Mouse (Mus musculus) c-Kit-positive CD71-positive TER-119-negative erythroid progenitor cells, embryonic 14.5 days (primary cell): Measurements from ENCODE around the gene Hes2.

Source experiments
- DNase-seq: peaks from one replicate; pipeline ENCODE4 v3.0.0-alpha.2; 2013; ENCODE audit warnings: low read depth

The Hes2 gene

DNA sequence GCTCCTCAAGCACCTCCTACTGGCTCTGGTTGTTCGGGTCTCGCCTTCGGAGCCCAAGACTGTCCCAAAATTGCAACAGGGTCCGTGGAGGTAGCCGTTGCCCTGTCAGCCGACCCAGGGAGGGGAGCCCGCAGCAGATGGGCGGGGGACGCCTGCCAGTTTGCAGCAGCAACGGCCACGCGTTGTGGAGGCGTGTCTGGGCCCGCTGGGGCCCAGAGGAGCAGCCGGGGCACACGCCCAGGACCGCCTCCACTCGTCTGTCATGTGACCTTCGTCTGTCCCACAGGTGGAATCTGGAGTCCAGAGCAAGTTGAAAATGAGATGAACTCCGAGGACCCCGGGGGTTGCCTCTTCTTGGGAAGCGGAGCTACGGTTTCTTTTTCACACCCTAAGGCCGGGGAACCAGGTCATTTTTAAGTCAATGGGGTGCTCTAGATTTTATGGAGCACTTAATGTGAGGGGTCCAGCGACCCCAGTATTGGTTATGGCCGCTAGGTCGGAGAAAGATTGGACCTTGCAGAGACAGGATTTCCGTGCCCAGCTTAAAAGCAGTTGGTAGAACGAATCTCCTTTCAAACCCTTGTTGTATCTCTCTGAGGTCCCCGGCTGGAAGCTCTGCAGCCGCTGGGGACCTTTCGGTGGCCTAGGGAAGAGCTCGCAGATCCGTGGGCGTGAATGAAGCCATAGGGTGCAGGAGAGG, at the start of gene Hes2:
Hes2 (plus strand) TSS at position 283 of the 700 bp plus-strand sequence.
- no peak for DNase-seq

DNA sequence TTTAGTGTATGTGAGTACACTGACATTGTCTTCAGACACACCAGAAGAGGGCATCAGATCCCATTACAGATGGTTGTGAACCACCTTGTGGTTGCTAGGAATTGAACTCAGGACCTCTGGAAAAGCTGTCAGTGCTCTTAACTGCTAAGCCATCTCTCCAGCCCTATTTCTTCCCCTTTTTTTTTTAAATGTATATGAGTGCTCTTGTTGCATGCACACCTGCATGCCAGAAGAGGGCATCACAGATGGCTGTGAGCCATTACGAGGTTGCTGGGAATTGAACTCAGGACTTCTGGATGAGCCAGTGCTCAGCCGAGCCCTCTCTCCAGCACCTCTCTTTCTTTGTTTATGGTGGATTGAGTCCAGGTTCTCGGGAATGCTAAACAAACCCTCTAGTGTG, 49.2 kb upstream of the Hes2 start:
- no peak for DNase-seq

DNA sequence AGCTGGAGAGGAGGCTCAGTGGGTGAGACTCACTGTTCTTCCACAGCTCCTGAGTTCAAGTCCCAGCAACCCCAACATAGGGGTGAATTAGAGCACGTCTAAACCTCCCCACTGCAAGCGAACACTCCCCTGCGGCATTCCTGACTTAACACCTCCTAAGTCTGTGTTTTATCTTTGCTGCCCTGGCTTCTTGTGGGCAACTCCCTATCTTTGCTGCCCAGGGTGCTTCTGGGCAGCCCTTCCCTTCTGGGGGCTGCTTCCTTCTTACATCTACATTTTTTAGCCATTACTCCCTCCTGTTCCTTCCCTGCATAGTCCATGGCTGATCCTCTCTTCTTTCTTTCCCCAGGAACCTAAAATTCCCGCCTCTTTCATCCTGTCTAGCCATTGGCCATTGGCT, 48.0 kb upstream of the Hes2 start:
- no peak for DNase-seq

DNA sequence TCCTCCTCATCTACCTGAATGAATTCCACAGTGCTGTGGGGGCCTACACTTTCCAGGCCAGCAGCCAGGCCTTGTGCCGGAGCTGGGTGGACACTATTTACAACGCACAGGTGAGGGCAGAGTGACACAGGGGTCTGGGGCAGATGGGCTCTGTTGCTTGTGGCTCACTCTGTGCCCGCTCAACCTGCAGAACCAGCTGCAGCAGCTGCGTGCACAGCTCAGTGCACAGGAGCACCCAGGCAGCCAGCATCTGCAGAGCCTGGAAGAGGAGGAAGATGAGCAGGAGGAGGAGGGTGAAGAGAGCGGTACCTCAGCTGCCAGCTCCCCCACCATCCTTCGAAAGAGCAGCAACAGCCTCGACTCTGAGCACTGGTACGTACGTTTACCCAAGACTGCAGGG, 46.3 kb upstream of the Hes2 start:
- no peak for DNase-seq

DNA sequence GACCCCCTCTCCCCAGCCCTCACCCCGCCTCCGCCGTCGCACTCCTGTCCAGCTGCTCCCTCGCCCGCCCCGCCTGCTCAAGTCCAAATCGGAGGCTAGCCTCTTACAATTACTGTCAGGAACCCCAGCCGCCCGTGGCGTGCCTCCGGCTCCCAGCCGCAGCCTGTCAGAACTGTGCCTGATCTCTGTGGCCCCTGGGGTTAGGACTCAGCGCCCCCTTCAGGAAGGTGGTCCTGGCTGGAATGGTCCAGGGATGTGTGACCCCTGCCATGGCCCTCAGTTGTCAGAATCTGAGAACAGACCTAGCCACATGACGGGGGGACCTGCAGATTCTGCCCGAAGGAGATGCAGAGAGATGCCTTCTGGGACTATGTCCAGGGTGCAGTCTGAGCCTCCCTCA, 44.6 kb upstream of the Hes2 start:
- no peak for DNase-seq

DNA sequence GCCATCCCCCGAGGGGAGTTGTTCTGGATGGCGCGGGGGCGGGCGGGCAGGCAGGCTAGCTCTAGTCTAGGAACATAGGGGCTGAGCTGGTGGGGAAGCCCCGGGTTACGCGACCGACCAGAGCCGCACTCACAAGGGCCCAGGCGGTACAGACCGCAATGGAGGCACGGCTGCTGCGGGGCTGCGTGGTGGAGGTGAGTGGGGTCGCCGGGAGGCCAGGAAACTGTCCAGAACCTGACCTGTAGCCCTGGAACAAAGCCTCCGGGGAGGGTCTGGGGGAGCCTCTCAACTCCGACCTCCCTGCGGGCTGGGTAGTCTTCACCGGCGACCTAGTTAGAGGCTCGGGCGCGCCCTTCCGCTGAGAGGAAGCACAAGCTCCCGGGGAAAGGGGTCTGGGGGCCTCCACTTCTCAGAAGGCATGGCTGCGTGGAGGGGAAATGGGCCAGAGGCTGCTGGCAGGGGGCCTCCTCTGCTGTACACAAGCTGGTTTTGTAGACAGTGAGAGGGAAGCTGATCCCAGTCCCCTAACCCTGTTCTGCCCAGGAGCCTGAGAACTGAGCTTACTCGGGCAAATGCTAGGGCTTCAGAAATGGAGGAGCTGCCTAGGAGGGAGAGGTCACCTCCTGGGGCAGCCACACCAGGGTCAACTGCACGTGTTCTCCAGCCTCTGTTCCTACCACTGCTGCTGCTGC, 42.6 kb upstream of the Hes2 start, which contains the start of gene Tnfrsf25:
Tnfrsf25 (plus strand) TSS at position 14 of the 692 bp plus-strand sequence.
- no peak for DNase-seq

DNA sequence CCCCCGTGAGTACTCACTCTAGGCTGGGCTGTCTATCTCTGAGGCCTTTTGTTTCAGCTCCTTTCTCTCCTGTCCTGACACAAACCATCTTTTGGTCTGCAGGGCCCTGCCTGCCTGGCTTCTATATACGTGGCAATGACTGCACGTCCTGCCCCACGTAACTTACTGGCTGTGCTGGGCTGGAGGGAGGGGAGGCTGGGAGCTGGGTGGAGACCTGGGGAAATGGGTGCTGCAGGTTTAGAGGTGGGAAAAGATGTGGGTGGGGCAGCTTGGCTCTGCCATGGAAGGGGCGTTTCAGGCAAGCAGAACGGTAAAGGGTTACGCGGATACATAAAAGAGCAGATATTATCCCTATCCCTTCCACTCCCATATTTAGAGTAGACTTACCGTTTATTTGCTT, 41.1 kb upstream of the Hes2 start:
- no peak for DNase-seq

DNA sequence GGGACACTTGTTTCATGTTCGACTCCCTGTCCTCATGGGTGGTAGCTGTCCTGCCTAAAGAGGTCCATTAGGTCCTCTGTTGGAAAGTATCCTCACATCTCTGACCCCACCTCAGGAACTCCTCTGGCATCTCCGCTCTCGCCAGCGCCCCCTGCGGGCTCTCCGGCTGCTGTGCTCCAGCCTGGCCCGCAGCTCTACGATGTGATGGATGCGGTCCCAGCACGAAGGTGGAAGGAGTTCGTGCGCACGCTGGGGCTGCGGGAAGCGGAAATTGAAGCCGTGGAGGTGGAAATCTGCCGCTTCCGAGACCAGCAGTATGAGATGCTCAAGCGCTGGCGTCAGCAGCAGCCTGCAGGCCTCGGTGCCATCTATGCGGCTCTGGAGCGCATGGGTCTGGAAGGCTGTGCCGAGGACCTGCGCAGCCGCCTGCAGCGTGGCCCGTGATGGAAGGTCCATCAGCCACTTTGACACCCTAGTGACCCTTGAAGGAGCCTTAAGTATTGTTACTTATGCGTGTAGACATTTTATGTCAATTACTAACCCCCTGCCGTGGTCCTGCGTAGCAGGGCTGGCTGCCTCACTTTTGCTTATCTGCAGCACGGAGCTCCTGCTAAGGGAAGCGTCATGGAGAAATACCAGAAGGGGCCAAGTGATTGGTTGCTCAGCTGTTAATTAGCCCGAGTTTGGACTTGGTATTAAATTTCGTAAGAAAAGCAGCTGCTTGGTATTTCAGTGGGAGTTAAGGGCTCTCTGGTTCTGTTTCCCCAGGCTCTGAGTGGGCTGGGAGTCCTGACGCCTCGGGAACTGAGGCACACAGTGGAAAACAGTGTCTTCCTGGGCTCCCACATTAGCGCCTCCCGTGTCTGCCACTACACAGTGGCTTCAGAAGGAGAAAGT, 39.0 kb upstream of the Hes2 start:
- DNase-seq: no peak

DNA sequence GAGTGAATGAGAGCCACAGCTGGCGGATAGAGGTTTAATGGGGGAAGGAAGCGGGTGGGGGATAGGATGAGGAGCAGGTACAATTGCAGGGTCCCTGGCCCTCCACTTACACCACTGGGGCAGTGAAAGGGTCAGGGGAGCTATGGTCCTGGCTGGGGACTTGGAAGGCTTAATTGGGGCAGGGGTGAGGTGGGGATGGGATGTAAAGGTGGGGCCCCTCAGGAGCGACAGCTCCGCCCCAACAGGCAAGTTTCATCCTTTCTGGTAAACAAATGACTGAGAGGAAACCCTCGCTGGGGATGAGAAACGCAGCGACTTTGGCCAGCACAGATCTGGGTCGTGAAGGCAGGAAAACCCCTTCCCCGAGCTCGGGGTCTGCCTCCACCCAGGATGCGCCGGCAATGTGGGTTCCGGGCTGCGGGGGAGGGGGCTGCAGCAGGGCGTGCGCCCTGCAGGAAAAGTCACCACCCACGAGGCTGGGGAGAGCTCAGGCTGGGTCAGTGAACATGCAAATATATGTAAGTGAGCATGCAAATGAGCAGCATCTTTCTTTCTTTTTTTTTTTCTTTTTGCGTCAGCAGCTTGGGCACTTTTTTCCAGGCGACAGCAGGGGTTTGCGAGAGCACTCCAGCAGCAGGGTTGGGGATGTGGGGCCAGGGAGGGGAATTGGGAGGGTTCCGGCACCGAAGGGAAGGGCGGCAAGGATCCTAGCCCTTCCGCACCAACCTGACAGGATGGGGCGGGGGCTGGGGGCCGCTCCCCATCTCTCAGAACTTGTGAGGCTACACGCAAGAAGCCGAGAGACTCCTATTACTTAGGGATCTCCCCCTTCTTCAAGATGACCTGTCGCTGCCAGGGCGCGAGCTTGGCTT, 38.1 kb upstream of the Hes2 start:
- DNase-seq: no peak

DNA sequence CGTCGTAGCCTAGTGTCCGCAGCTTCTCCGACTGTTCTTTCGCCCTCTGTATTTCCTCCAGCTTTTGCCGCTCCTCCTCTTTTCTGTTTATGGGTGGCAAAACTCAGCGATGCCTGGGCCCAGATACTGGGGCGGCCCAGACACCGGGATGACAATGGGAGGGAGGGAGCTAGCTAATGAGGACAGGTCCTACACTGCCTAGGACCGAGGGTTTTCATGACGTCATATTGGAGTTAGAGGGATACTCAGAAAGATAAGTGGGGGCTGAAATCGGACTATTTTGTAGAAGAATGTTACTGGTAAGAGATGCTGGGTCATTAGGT, 37.5 kb upstream of the Hes2 start:
- DNase-seq: no peak

DNA sequence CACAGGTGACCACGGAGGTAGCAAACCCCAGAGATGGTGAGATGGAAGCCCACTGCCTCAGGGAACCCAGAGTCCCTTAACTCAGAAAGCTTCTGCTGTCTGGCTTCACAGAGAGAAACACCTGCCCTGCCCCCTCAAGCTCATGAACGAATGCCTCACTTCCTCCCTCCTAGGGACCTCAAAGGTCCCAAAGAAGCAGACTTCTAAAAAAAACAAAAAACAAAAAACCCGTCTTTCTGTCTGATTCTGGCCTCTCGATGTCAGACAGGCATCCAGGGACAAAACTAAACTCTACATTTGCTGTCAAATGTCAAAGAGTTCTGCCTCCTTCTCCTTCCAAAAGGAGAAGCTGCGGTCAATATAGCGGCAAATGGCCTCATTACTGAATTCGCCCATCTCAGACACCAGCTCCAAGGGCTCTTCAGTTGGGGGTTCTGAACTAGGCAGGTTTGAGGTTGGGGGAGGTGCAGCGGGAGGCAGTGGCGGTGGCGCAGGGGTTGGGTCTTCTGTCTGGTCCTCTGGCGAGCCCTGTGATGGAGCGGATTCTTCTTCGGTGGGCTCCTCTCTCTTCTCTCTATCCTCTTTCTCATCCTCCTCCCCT, 34.2 kb upstream of the Hes2 start:
- no peak for DNase-seq

DNA sequence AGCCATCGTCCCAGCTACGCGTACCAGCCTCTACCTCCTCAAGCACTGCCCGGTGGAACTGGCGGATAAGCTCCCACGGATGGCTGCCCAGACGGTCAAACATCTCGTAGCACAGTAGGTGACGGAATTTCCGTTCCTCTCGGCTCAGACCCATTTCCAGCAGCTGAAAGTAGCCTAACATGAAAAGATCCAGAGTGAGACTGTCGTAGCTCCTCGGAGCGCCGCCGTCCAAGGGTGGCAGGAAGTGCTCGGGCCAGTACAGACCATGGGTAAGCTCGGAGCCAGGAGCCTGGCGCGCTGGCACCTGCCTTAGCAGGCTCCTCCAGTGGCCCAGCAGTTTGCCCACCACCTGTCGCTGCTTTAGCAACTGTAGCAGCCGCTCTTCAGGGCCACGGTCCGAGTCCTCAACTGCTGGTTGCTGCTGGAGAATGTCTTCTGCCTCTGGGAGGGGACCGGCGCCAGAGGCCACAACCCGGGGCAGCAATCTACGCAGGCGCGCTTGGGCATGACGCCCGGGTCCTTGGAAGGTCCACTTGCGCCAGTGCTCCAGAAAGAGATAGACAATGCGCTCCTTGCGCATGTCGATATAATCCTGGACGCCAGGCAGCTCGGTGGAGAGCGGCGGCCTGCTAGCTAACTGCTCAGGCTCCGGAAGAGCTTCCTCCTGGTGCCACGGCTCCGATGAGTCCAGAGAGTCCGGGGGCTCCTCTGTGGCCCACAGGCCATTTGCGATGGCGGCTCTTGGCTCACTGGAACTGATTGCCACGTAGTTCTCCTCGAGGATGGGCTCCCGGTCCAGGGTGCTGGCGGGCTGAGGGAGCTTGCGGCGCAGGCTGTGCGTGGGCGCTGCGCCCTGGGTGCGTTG, 33.3 kb upstream of the Hes2 start:
- no peak for DNase-seq

DNA sequence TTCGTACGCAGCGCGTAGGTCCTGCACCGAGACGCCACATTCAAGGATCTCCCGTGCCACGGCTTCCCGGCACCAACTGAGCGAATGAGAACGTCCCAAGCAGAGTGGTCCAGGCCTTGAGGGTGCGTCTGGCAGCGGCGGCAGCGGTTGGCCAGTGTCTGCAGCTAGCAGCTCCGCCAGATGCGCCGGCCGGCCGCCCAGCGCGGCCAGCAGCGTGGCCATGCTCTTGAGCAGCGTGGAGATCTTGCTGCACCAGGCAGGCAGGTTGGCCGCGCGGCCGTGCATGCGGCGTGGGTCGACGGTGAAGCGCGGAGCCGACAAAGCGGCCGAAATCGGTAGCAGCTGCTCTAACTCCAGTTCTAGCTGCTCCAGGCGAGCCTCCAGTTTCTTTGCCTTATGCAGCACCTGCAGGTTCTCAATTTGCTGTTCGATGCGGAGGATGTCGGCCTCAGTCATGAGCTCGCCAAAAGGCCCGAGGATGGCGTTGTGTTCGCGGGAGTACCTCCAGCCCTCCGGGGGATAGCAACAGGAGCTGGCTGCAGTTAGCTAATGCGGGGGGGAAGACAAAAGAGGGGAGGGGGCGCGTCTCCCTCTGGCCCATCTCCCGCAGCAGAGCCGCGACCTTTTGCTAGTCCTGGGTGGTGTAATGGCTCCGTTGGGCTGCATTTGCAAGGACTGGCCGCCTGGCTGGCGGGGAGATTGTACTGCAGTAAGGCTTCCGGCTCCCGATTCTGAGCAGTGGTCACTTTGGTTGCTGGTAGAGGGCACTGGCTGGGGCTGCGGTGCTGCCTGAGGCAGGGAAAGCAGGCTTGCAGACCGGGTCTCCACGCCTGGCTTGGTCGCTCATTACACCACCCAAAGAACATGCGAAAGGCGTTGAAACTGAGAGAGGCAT, 32.4 kb upstream of the Hes2 start:
- DNase-seq: no peak

DNA sequence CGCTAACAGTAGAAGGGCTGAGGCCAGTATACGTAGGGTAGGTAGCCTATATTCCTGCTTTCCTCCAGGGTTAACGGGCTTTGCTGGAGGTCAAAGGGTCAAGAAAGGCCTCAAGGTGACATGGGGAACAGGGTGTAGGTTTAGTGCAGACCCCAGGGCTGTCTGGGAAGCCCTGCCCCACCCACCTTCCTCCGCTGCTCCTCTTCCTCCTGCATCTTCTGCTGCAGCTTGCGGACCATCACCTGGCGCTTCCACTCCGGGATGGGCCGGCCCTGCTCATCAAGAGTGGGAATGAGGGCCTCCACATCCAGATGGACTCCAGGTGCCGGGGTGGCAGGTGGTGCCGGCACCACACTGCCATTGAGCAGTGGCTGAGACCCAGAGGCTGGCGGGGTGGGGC, 30.8 kb upstream of the Hes2 start:
- no peak for DNase-seq

DNA sequence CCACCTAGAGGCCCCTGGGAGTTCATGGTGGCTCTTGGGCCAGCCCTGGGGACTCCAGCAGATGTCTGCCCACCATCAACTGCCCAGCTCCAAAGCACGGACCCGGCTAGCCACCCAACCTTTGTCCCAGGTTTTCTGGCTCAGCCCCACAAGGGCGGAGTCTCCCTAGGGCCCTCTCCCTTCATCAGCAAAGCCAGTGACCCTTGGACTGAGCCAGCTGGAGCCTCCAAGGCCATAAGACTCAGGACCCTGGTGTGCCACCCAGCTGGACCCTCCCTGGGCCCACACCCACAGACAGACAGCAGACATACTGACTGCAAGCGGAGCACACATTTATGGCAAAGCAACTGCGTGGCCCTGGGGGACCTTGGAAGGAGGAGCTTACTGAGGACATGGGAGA, 29.9 kb upstream of the Hes2 start:
- DNase-seq: no peak

DNA sequence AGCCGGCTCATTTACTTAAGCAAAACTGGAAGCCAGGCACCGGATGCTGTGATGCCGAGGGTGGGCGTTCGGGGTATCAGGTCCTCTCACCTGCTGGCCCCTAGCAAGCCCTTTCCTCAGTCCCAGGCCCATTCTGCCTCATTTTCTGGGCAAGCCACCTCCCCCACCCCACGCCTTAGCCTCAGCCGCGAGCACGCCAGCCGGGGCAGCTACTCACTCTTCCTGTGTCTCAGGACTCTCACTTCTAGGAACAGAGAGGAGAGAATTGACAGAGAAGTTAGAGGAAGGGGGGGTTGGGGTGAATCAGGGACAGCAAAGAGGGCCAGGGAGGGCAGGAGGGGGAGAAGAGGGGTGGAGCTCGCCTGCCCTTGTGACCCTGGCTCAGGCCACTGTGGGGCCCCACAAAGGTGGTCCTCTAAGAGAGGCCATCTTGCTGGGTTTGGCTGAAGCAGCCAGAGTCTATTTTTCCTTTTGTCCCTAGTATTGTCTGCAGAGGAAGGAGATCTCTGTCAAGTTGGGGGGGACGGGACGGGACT, 29.2 kb upstream of the Hes2 start:
- no peak for DNase-seq

DNA sequence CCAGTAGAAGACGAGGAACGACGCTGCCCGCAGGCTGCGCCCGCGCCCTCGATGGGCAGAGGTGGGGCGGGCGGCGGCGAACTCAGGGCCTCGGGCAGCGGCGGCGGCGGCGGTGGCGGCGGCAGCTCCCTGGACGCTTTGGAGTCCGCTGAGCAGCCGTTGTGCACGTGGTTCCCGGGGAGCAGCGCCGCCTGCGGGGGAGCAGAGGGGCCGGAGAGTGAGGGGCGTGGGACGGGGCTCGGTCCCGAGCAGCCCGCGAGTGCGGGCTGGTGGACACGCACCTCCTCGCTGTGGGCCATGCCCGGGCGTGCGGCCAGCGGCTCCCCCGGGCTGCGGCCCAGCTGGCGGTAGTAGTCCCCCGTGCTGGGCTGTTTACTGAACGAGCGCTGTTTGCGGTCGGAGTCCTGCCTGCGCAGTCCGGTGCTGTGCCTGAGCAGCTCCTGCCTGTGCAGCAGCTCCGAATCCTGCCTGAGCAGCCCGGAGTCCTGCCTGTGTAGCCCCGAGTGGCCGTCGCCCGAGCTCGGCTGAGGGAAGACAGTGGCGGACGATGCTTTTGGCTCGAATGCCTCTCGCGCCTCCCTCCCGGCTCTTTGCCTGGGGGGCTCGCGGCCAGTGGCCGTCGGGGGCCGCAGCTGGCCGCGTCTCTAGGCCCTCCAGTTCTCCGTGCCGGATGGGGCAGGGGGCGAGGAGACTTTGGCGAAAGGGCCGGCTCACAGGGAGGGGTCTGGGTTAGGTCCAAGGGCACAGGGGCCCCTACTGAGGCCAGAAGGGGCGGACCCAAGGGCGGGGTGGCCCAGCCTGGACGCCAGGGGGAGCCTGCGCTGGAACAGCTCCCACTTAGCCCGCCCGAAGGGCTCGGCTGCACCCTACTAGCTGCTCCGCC, 27.7 kb upstream of the Hes2 start:
- no peak for DNase-seq
